Mouse (Mus musculus): ENCODE results near the gene Rere. TPM values are rescaled to one million over a fixed set of nuclear protein-coding genes. Genes with fewer than 3 reads are reported as not detected.

Rere gene
- total RNA-seq (2021) = 10 to 100 TPM; 39.6 to 46.7 TPM
- long read RNA-seq, experiment 1, partial matches to known transcripts = 37 of 41 reads
- long read RNA-seq, experiment 1, other reads (novel, unspliced or antisense) = 4 of 41 reads
- long read RNA-seq, experiment 2, partial matches to known transcripts = 1 of 30 reads
- long read RNA-seq, experiment 2, other reads (novel, unspliced or antisense) = 29 of 30 reads

GRCm38 (mm10) chr4:150281018-150281761 lies at the start of gene Rere:
Gene Rere, plus strand, starts transcription at chr4:150281646.
- peak; percentile 98 to 99 for DNase-seq

- no peak for DNase-seq
Measured at GRCm38 (mm10) chr4:150231871-150232270, 49.6 kb upstream of the Rere start.

- no peak for DNase-seq
Measured at GRCm38 (mm10) chr4:150234599-150235327, 46.7 kb upstream of the Rere start.

- DNase-seq = no peak
Measured at GRCm38 (mm10) chr4:150235585-150235984, 45.9 kb upstream of the Rere start.

GRCm38 (mm10) chr4:150236031-150236430 lies 45.4 kb upstream of the Rere start:
- no peak for DNase-seq

- DNase-seq = peak; percentile 96 to 99
Measured at GRCm38 (mm10) chr4:150236521-150237481, 44.6 kb upstream of the Rere start, which contains the start of gene Eno1. Gene Eno1, plus strand, starts transcription at chr4:150236721.

- DNase-seq = peak in 1 of 2 experiments; percentile 52
Measured at GRCm38 (mm10) chr4:150237636-150238361, 43.6 kb upstream of the Rere start.

GRCm38 (mm10) chr4:150238433-150239086 lies 42.9 kb upstream of the Rere start:
- DNase-seq = peak; percentile 43 to 62

- DNase-seq = no peak
Measured at GRCm38 (mm10) chr4:150239087-150239480, 42.4 kb upstream of the Rere start.

GRCm38 (mm10) chr4:150239503-150239902 lies 41.9 kb upstream of the Rere start:
- DNase-seq = no peak

- DNase-seq = peak; percentile 84 to 89
Measured at GRCm38 (mm10) chr4:150239951-150240368, 41.5 kb upstream of the Rere start.

GRCm38 (mm10) chr4:150240381-150240886 lies 41.0 kb upstream of the Rere start:
- no peak for DNase-seq

- DNase-seq = no peak
Measured at GRCm38 (mm10) chr4:150241708-150242107, 39.7 kb upstream of the Rere start.

- no peak for DNase-seq
Measured at GRCm38 (mm10) chr4:150242745-150243144, 38.7 kb upstream of the Rere start.

GRCm38 (mm10) chr4:150245876-150246275 lies 35.6 kb upstream of the Rere start:
- peak; percentile 61 to 64 for DNase-seq

GRCm38 (mm10) chr4:150248009-150248408 lies 33.4 kb upstream of the Rere start:
- DNase-seq = peak; percentile 62 to 81

GRCm38 (mm10) chr4:150248917-150249316 lies 32.5 kb upstream of the Rere start:
- DNase-seq = no peak

GRCm38 (mm10) chr4:150249731-150250270 lies 31.6 kb upstream of the Rere start:
- no peak for DNase-seq

GRCm38 (mm10) chr4:150250549-150251422 lies 30.7 kb upstream of the Rere start:
- peak in 1 of 2 experiments; percentile 46 for DNase-seq
